Mouse (Mus musculus) layer of hippocampus, postnatal 14 days (tissue): ENCODE results near the gene Clec3a. TPM values are rescaled to one million over a fixed set of nuclear protein-coding genes. Genes with fewer than 3 reads are reported as not detected.

ENCODE experiments used
- DNase-seq, 2 experiments: peaks; one replicate each; pipeline ENCODE4 v3.0.0; 2021 to 2022; ENCODE audit warnings: low spot score in 2 of 2, mixed read lengths in 1 of 2
- long read RNA-seq, 2 experiments: library from polyadenylated mRNA; stranded (forward); transcript quantifications; one replicate each; pipeline ENCODE4 v2.0.0; 2021
- total RNA-seq, 2 experiments: library from RNA; stranded (reverse); gene quantifications; 2 replicates each; pipeline ENCODE4 v1.2.3; 2021

Gene Clec3a
- total RNA-seq: not detected
- long read RNA-seq, experiment 1: 0 reads
- long read RNA-seq, experiment 2: 0 reads

- DNase-seq: no peak
These were observed at the start of gene Clec3a for GRCm38 (mm10) chr8:114417786-114418185. Gene Clec3a (plus strand): TSS chr8:114418086.

GRCm38 (mm10) chr8:114369038-114369976, 48.6 kb upstream of the Clec3a start:
- peak; percentile 79 to 84 for DNase-seq

- no peak for DNase-seq
These were observed 43.5 kb upstream of the Clec3a start for GRCm38 (mm10) chr8:114374390-114374789.

GRCm38 (mm10) chr8:114384189-114384588, 33.7 kb upstream of the Clec3a start:
- DNase-seq: no peak

GRCm38 (mm10) chr8:114387494-114387893, 30.4 kb upstream of the Clec3a start:
- no peak for DNase-seq

GRCm38 (mm10) chr8:114390465-114391254, 27.2 kb upstream of the Clec3a start:
- no peak for DNase-seq

- DNase-seq: no peak
These were observed 19.6 kb upstream of the Clec3a start for GRCm38 (mm10) chr8:114398326-114398725.

- DNase-seq: no peak
These were observed 18.6 kb upstream of the Clec3a start for GRCm38 (mm10) chr8:114399273-114399672.

GRCm38 (mm10) chr8:114401679-114402078, 16.2 kb upstream of the Clec3a start:
- no peak for DNase-seq

- no peak for DNase-seq
These were observed 6.5 kb upstream of the Clec3a start for GRCm38 (mm10) chr8:114411421-114411820.

- DNase-seq: no peak
These were observed 600 bp downstream of the Clec3a start for GRCm38 (mm10) chr8:114418486-114418885.

- DNase-seq: no peak
These were observed 1.0 kb downstream of the Clec3a start for GRCm38 (mm10) chr8:114418904-114419303.

- no peak for DNase-seq
These were observed 3.7 kb downstream of the Clec3a start for GRCm38 (mm10) chr8:114421544-114421943.

GRCm38 (mm10) chr8:114438236-114438635, 20.4 kb downstream of the Clec3a start:
- DNase-seq: peak in 1 of 2 experiments; percentile 61

GRCm38 (mm10) chr8:114439334-114440204, 21.7 kb downstream of the Clec3a start, which contains the start of gene Wwox:
Gene Wwox (plus strand): TSS chr8:114439655.
- DNase-seq: peak; percentile 100

GRCm38 (mm10) chr8:114440205-114440589, 22.3 kb downstream of the Clec3a start:
- no peak for DNase-seq

- no peak for DNase-seq
These were observed 23.7 kb downstream of the Clec3a start for GRCm38 (mm10) chr8:114441616-114442015.

- no peak for DNase-seq
These were observed 29.0 kb downstream of the Clec3a start for GRCm38 (mm10) chr8:114446884-114447283.

- no peak for DNase-seq
These were observed 34.4 kb downstream of the Clec3a start for GRCm38 (mm10) chr8:114452278-114452677.

- peak; percentile 66 to 81 for DNase-seq
These were observed 34.9 kb downstream of the Clec3a start for GRCm38 (mm10) chr8:114452781-114453221.

GRCm38 (mm10) chr8:114455302-114455701, 37.4 kb downstream of the Clec3a start:
- no peak for DNase-seq
